Mouse (Mus musculus) forebrain, embryonic 16.5 days (tissue): ENCODE results near the gene Svbp. TPM values are rescaled to one million over a fixed set of nuclear protein-coding genes. Genes with fewer than 3 reads are reported as not detected.

Source experiments
- ATAC-seq: fragments of 200-750 bp; cut with Nextera tagmentation; 2 replicates; pipeline ENCODE4 v1.8.0; 2017; ENCODE audit warnings: mild to moderate bottlenecking, moderate library complexity
- H3K27ac ChIP-seq: fragments of 300-500 bp; sonication (generic); 2 replicates; pipeline ENCODE4 v1.5.1; 2014; ENCODE audit warnings: low read length, control low read depth
- H3K27me3 ChIP-seq: fragments of 300-500 bp; sonication (generic); replicated peaks from 2 replicates; pipeline ENCODE4 v1.6.1; 2014; ENCODE audit warnings: low read length; ENCODE audit not compliant: control insufficient read depth, insufficient read depth
- H3K36me3 ChIP-seq: fragments of 300-500 bp; sonication (generic); 2 replicates; pipeline ENCODE4 v1.6.1; 2014; ENCODE audit not compliant: control insufficient read depth, insufficient read depth
- H3K4me1 ChIP-seq: fragments of 300-500 bp; sonication (generic); replicated peaks from 2 replicates; pipeline ENCODE4 v1.6.1; 2014; ENCODE audit warnings: low read length; ENCODE audit not compliant: control insufficient read depth, insufficient read depth
- H3K4me2 ChIP-seq: fragments of 300-500 bp; sonication (generic); 2 replicates; pipeline ENCODE4 v1.6.1; 2014; ENCODE audit warnings: mild to moderate bottlenecking, low read length, control low read depth
- H3K4me3 ChIP-seq: fragments of 300-500 bp; sonication (generic); replicated peaks from 2 replicates; pipeline ENCODE4 v1.5.1; 2014; ENCODE audit warnings: mild to moderate bottlenecking, low read length, control low read depth
- H3K9ac ChIP-seq: fragments of 300-500 bp; sonication (generic); replicated peaks from 2 replicates; pipeline ENCODE4 v1.6.1; 2014; ENCODE audit warnings: low read depth, low read length, control low read depth
- H3K9me3 ChIP-seq: fragments of 300-500 bp; sonication (generic); 2 replicates; pipeline ENCODE4 v1.6.1; 2016; ENCODE audit warnings: low read length; ENCODE audit not compliant: control insufficient read depth
- WGBS: fragments of 180-500 bp; shearing (Covaris S2); extraction: QIAGEN DNeasy Blood & Tissue Kit; methylation state at CpG from one replicate; pipeline ENCODE4 v1.1.7; 2014; 5-methylcytosine and 5-hydroxymethylcytosine counted together
- polyA plus RNA-seq: library from polyadenylated mRNA; unstranded; fragments of >200 nt; fragmentation: Nextera tagmentation; extraction: Ambion mirVana; gene quantifications from 2 replicates; pipeline ENCODE4 v1.2.1, GENCODE M21; 2015

Gene Svbp
- polyA plus RNA-seq, 1 experiment from 2014 or later = 249 TPM

GRCm38 (mm10) chr4:119247462-119248235 is 52.5 kb downstream of the Svbp start:
- WGBS = 24% methylated on average over 13 of the region's 13 CpGs
- H3K4me2 ChIP-seq = no peak overlapping the region
- no peaks in the 10 kb centered on the region for H3K27me3 ChIP-seq
- H3K9me3 ChIP-seq = no peaks in the 10 kb centered on the region
- H3K4me3 ChIP-seq = no peak overlapping the region
- H3K9ac ChIP-seq = no peak overlapping the region
- peaks cover 2% of the 10 kb centered on the region; the same call in 1 of the 2 replicates for H3K36me3 ChIP-seq
- ATAC-seq = peak; percentile 69
- H3K4me1 ChIP-seq = peaks cover 18% of the 10 kb centered on the region
- H3K27ac ChIP-seq = no peak overlapping the region

GRCm38 (mm10) chr4:119248407-119248965 is 53.4 kb downstream of the Svbp start:
- H3K4me3 ChIP-seq = no peak overlapping the region
- no peak overlapping the region for H3K9ac ChIP-seq
- WGBS = 73% methylated on average over 11 of the region's 11 CpGs
- H3K27me3 ChIP-seq = no peaks in the 10 kb centered on the region
- peaks cover 18% of the 10 kb centered on the region for H3K4me1 ChIP-seq
- peaks cover 2% of the 10 kb centered on the region; the same call in 1 of the 2 replicates for H3K36me3 ChIP-seq
- no peak for ATAC-seq
- H3K27ac ChIP-seq = no peak overlapping the region
- H3K4me2 ChIP-seq = no peak overlapping the region
- H3K9me3 ChIP-seq = no peaks in the 10 kb centered on the region

Other genes starting within 250 kb of the Svbp start
- gene Lao1, start 233.7 kb upstream of the Svbp start, polyA plus RNA-seq = 0.16 and 0.28 TPM in 2 replicates
- gene Slc2a1, start 86.6 kb upstream of the Svbp start, polyA plus RNA-seq = 88.3 and 103 TPM in 2 replicates
- gene Zfp691, start 21.1 kb upstream of the Svbp start, polyA plus RNA-seq = 3.7 and 6.1 TPM in 2 replicates
- 0.16 and 0.54 TPM in 2 replicates for gene Ermap, start 5.3 kb upstream of the Svbp start, polyA plus RNA-seq
- 0.39 and 0.49 TPM in 2 replicates for gene Tmem269, start 22.9 kb downstream of the Svbp start, polyA plus RNA-seq
- 27.9 and 30.1 TPM in 2 replicates for gene AU022252, start 37.4 kb downstream of the Svbp start, polyA plus RNA-seq
- 9.3 and 9.4 TPM in 2 replicates for gene P3h1, start 37.6 kb downstream of the Svbp start, polyA plus RNA-seq
- 0.08 and 0.09 TPM in 2 replicates for gene Cldn19, start 60.1 kb downstream of the Svbp start, polyA plus RNA-seq
- gene Ybx1, start 99.3 kb downstream of the Svbp start, polyA plus RNA-seq = 731 and 789 TPM in 2 replicates
- 60.5 and 63.3 TPM in 2 replicates for gene Ppih, start 125.2 kb downstream of the Svbp start, polyA plus RNA-seq
- gene Ccdc30, start 220.2 kb downstream of the Svbp start, polyA plus RNA-seq = 11.4 and 15.5 TPM in 2 replicates
- 16.2 and 16.4 TPM in 2 replicates for gene Ppcs, start 227.1 kb downstream of the Svbp start, polyA plus RNA-seq
- gene Zmynd12, start 227.5 kb downstream of the Svbp start, polyA plus RNA-seq = 0.14 and 0.29 TPM in 2 replicates